Mouse (Mus musculus) lung, postnatal 0 days (tissue): ENCODE measurements around the gene Atp2a1. TPM values are rescaled to one million over a fixed set of nuclear protein-coding genes. Genes with fewer than 3 reads are reported as not detected.

Experiments used
- ATAC-seq: fragments of 200-750 bp; cut with Nextera tagmentation; 2 replicates; pipeline ENCODE4 v1.8.0; 2017; ENCODE audit warnings: moderate library complexity
- DNase-seq: peaks from one replicate; pipeline ENCODE4 v3.0.0-alpha.2; 2016; ENCODE audit warnings: low spot score
- H3K27ac ChIP-seq: fragments of 300-500 bp; sonication (generic); 2 replicates; pipeline ENCODE4 v1.5.1; 2014; ENCODE audit warnings: antibody characterized with exemption, mild to moderate bottlenecking, low read length, mixed read lengths
- H3K27me3 ChIP-seq: fragments of 300-500 bp; sonication (generic); replicated peaks from 2 replicates; pipeline ENCODE4 v1.6.1; 2014; ENCODE audit warnings: low read length, mixed read lengths; ENCODE audit not compliant: insufficient read depth
- H3K36me3 ChIP-seq: fragments of 300-500 bp; sonication (generic); 2 replicates; pipeline ENCODE4 v1.6.1; 2014; ENCODE audit warnings: low read length, mixed read lengths; ENCODE audit not compliant: insufficient read depth
- H3K4me1 ChIP-seq: fragments of 300-500 bp; sonication (generic); 2 replicates; pipeline ENCODE4 v1.6.1; 2014; ENCODE audit warnings: antibody characterized with exemption, low read depth, low read length, mixed read lengths; ENCODE audit not compliant: insufficient read depth
- H3K4me2 ChIP-seq: fragments of 300-500 bp; sonication (generic); replicated peaks from 2 replicates; pipeline ENCODE4 v1.6.1; 2014; ENCODE audit warnings: low read depth, mild to moderate bottlenecking, low read length, moderate library complexity, mixed read lengths
- H3K4me3 ChIP-seq: fragments of 300-500 bp; sonication (generic); 2 replicates; pipeline ENCODE4 v1.5.1; 2014; ENCODE audit warnings: low read depth, low read length
- H3K9ac ChIP-seq: fragments of 300-500 bp; sonication (generic); replicated peaks from 2 replicates; pipeline ENCODE4 v1.6.1; 2014; ENCODE audit warnings: low read depth, mild to moderate bottlenecking
- H3K9me3 ChIP-seq: fragments of 300-500 bp; sonication (generic); 2 replicates; pipeline ENCODE4 v1.6.1; 2016; ENCODE audit warnings: low read length, mixed read lengths
- CTCF ChIP-seq: IDR thresholded peaks from 2 replicates; pipeline ENCODE4 v1.5.1; 2016; ENCODE audit warnings: antibody characterized with exemption, mild to moderate bottlenecking
- EP300 ChIP-seq: IDR thresholded peaks from 2 replicates; pipeline ENCODE4 v1.6.1; 2016; ENCODE audit warnings: antibody characterized with exemption, mild to moderate bottlenecking, control low read depth
- WGBS: fragments of 180-500 bp; shearing (Covaris S2); extraction: QIAGEN DNeasy Blood & Tissue Kit; methylation state at CpG from one replicate; pipeline ENCODE4 v1.1.7; 2014; 5-methylcytosine and 5-hydroxymethylcytosine counted together
- polyA plus RNA-seq: library from polyadenylated mRNA; unstranded; fragments of >200 nt; fragmentation: Nextera tagmentation; extraction: Ambion mirVana; gene quantifications from 2 replicates; pipeline ENCODE4 v1.2.1, GENCODE M21; 2015

Gene Atp2a1
- polyA plus RNA-seq = 0.14 and 0.29 TPM in 2 replicates

DNA sequence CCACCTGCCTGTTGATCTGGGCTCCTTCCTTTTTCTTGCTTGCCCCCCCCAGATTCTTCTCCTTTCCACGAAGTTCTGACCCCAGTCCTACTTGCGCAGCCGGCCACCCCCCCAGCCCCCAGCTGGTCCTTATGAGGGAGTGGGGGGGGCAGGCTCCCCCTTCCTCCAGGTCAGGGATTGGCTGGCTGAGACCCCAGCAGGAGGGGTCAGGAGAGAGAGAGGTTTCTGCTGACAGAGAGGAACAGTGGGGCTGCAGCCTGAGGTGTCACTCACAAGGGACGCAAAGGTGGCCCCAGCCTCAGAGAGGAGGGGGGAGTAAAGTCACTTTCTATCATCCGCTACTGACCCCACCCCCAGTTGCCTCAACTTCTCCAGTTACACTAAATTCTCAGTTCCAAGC lies at the start of gene Atp2a1:
Atp2a1 (minus strand) TSS at position 105 of the 400 bp plus-strand sequence.
- H3K27ac ChIP-seq = no peak within 1 kb of the TSS
- H3K9me3 ChIP-seq = no peaks in the 10 kb centered on the region
- no peaks in the 10 kb centered on the region for H3K4me1 ChIP-seq
- no peak within 1 kb of the TSS; the same call in 1 of the 2 replicates for H3K9ac ChIP-seq
- H3K36me3 ChIP-seq = no peaks in the 10 kb centered on the region; the same call in none of the 2 replicates
- 39% methylated on average over 5 of the region's 5 CpGs for WGBS
- H3K4me3 ChIP-seq = no peak within 1 kb of the TSS
- ATAC-seq (no peak), DNase-seq (no peak)
- TF ChIP-seq EP300 (no peak), CTCF (no peak)
- no peaks in the 10 kb centered on the region for H3K27me3 ChIP-seq
- H3K4me2 ChIP-seq = no peak within 1 kb of the TSS

DNA sequence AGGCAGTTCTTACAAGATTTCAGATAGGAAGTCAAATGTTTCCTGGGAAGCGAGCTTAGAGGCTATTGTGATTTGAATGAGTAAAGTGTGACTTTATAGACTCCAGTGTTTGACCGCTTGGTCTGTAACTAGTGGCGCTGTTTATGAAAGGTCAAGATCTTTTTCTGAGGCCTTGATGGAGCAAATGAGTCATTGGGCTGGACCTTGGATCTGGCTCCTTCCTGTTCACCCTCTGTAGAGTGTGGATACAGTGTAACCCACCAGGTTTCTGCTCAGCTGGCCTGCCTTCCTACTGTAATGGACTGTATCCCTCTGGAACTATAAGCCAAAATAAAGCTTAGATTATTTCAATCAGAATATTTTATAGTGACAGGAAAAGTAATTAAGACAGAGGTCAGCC lies 48.4 kb upstream of the Atp2a1 start:
- H3K4me1 ChIP-seq = no peaks in the 10 kb centered on the region
- H3K9me3 ChIP-seq = no peaks in the 10 kb centered on the region
- no peak overlapping the region for H3K9ac ChIP-seq
- H3K4me2 ChIP-seq = no peak overlapping the region
- DNase-seq (no peak), ATAC-seq (no peak; the same call in 1 of the 2 replicates)
- H3K27ac ChIP-seq = no peak overlapping the region
- H3K36me3 ChIP-seq = no peaks in the 10 kb centered on the region
- H3K27me3 ChIP-seq = no peaks in the 10 kb centered on the region
- TF ChIP-seq CTCF (no peak), EP300 (no peak)
- 55% methylated on average over 3 of the region's 3 CpGs for WGBS
- no peak overlapping the region for H3K4me3 ChIP-seq

DNA sequence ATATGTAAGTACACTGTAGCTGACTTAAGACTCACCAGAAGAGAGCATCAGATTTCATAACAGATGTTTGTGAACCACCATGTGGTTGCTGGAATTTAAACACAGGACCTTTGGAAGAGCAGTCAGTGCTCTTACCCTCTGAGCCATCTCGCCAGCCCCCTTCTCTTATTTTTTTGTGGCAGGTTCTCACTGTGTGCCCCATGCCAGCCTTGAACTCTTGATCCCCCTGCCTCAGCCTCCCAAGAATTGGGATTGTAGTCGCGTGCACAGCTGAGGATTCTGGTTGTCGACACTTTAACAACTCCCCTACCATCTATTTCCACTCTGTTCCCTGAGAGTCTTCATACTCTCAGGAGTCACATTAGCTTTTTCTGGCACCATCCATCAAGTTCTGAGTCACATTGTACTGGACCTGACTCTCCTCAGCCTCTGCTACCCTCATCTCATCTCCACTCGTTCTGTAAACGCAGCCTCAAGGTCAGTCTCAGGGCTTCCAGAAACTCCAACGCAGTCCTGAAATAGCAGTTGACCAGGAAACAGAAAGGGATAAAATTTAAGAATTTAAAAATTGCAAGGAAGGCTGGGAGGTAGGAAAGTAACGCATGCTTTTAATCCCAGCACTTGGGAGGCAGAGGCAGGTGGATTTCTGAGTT lies 44.3 kb upstream of the Atp2a1 start:
- Histone ChIP-seq H3K27ac (no peak overlapping the region), H3K27me3 (no peaks in the 10 kb centered on the region), H3K9me3 (no peaks in the 10 kb centered on the region), H3K36me3 (no peaks in the 10 kb centered on the region), H3K4me3 (no peak overlapping the region), H3K4me2 (no peak overlapping the region), H3K9ac (no peak overlapping the region), H3K4me1 (0 out of 2 replicates have a peak, but pooled peaks cover 3% of the 10 kb centered on the region)
- no peak for DNase-seq
- no peak for TF ChIP-seq EP300
- TF ChIP-seq CTCF = no peak
- no peak for ATAC-seq
- 66% methylated on average over 8 of the region's 8 CpGs for WGBS

DNA sequence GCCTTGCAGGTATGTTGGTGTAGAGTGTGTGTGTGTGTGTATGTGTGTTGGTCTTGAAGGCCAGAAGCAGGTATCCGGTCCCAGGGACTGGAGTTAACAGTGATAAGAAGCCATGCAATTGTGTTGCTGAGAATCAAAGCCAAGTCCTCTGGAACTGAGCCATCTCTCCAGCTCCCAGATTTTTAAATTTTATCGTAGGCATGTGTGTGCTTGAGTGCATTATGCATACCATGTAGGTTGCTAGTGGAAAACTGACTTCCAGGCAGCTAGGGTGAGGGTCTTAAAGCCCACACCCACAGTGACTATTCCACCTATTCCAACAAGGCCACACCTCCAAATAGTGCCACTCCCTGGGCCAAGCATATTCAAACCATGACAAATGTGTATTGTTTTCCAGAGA lies 42.0 kb upstream of the Atp2a1 start:
- ATAC-seq (no peak), DNase-seq (no peak)
- WGBS = 48% methylated on average over 2 of the region's 2 CpGs
- no peak overlapping the region for H3K4me2 ChIP-seq
- H3K4me3 ChIP-seq = no peak overlapping the region
- no peaks in the 10 kb centered on the region for H3K9me3 ChIP-seq
- 0 out of 2 replicates have a peak, but pooled peaks cover 3% of the 10 kb centered on the region for H3K4me1 ChIP-seq
- no peak for TF ChIP-seq EP300
- H3K9ac ChIP-seq = no peak overlapping the region
- peaks cover 11% of the 10 kb centered on the region for H3K36me3 ChIP-seq
- no peaks in the 10 kb centered on the region for H3K27me3 ChIP-seq
- H3K27ac ChIP-seq = no peak overlapping the region

DNA sequence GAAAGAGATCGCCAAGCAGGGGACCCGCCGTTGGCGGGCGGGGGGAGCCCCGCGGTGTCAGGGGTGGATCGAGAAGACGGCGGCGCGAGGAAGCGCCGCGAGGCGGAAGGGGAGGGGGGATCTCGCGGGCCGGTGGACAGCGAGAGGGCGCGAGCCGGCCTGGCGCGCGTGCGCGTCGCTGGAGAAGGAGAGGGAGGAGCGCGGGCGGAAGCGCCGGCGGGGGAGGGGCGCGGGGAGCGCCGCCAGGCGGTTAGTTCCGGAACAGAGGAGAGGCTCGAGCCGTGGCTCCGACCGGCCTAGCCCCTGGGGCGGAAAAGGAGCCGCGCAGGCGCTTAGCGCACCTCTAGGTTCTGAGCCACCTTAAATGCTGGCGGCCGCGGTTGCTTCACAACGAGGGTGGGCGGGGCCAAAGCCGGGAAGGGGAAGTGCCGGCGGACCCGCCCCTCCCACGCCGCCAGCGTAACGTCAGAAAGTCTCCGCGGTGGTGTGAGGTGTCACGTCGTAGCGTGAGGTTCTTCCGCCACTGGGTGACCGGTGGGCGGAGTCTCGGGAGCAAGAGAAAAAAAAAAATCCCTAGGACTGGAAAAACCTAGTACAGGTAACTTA lies 40.5 kb upstream of the Atp2a1 start, which contains the start of gene Atxn2l:
Atxn2l (minus strand) TSS at position 165 of the 606 bp plus-strand sequence.
- H3K27me3 ChIP-seq = no peaks in the 10 kb centered on the region
- H3K27ac ChIP-seq = peak within 1 kb of the TSS; percentile 99
- ATAC-seq = peak; percentile 90
- no peaks in the 10 kb centered on the region for H3K9me3 ChIP-seq
- H3K9ac ChIP-seq = peak within 1 kb of the TSS; percentile 93
- TF ChIP-seq CTCF (peak; percentile 69), EP300 (peak; percentile 85)
- peaks cover 20% of the 10 kb centered on the region for H3K36me3 ChIP-seq
- peak; percentile 99 for DNase-seq
- 0% methylated on average over 35 of the region's 72 CpGs for WGBS
- 0 out of 2 replicates have a peak, but pooled peaks cover 3% of the 10 kb centered on the region for H3K4me1 ChIP-seq
- H3K4me3 ChIP-seq = peak within 1 kb of the TSS; percentile 83
- H3K4me2 ChIP-seq = peak within 1 kb of the TSS; percentile 62

DNA sequence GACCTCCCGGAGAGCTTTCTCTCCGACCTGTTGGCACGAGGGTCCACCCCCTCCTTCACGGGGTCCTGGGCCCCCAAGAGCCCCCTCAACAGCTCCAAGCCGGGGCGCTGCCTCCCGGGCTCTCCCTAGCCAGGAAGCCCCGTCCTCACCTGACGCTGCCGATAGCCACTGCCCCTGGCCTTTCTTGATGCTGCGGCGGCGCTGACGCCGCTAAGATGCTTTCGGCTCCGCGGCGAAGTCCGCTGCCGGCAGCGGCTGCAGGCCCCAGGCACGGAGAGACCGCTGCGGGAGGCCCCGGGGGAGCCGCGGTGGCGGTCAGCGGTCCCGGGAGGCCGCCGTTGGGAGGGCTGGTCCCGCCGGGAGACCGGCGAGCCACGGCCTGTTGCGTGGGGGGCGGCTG lies 39.8 kb upstream of the Atp2a1 start:
- 1% methylated on average over 40 of the region's 40 CpGs for WGBS
- peak overlapping the region; percentile 99 for H3K27ac ChIP-seq
- peak overlapping the region; percentile 93 for H3K9ac ChIP-seq
- 0 out of 2 replicates have a peak, but pooled peaks cover 3% of the 10 kb centered on the region for H3K4me1 ChIP-seq
- H3K9me3 ChIP-seq = no peaks in the 10 kb centered on the region
- no peak for TF ChIP-seq EP300
- no peak for TF ChIP-seq CTCF
- H3K36me3 ChIP-seq = peaks cover 27% of the 10 kb centered on the region
- H3K27me3 ChIP-seq = no peaks in the 10 kb centered on the region
- H3K4me2 ChIP-seq = peak overlapping the region; percentile 62
- DNase-seq = no peak
- no peak for ATAC-seq
- peak overlapping the region; percentile 83 for H3K4me3 ChIP-seq
